Mouse (Mus musculus): ENCODE results near the gene Slc39a11.

- no peak for TF ChIP-seq EP300 (optimal IDR thresholded peaks at IDR 0.05)
- no peak for TF ChIP-seq CTCF (IDR thresholded peaks at IDR 0.05; ENCODE audit: low read depth)
Measured at GRCm38 (mm10) chr11:113512976-113513375, 136.9 kb downstream of the Slc39a11 start.
